ENCODE assay signal across 12 mouse cellular contexts in genomic region chr6:142558076-142558475, GRCm38 (mm10). TPM values are rescaled to one million over a fixed set of nuclear protein-coding genes. Genes with fewer than 3 reads are reported as not detected.
DNase-seq lines count a peak whose midpoint lies in the region; ATAC-seq and TF ChIP-seq lines count a peak whose summit lies in the region.
"Had no signal": no experiment of that assay in that cellular context is flagged by ENCODE, and none has a peak within 500 bp of the region (broad histone marks: within the 10 kb centered on the region; RNA-seq: fewer than 3 reads in every experiment).

No protein-coding gene starts in this region.

- H3K4me1 ChIP-seq in hindbrain, postnatal 0 days (ENCODE audit: insufficient read depth, low read length): no peaks in the 10 kb centered on the region
- H3K4me1 ChIP-seq in hindbrain, embryonic 13.5 days (replicated peaks): no peaks in the 10 kb centered on the region
- peaks cover 2% of the 10 kb centered on the region; the same call in 1 of the 2 replicates for H3K4me1 ChIP-seq in liver, postnatal 0 days (ENCODE audit: insufficient read depth)
- H3K4me1 ChIP-seq: neural tube, embryonic 13.5 days had no signal

- TF ChIP-seq EP300 in liver, postnatal 0 days (IDR thresholded peaks at IDR 0.05; ENCODE audit: low read depth): no peak

- H3K36me3 ChIP-seq in hindbrain, postnatal 0 days (ENCODE audit: insufficient read depth, low read length): no peaks in the 10 kb centered on the region
- no peaks in the 10 kb centered on the region for H3K36me3 ChIP-seq in hindbrain, embryonic 13.5 days
- no peaks in the 10 kb centered on the region for H3K36me3 ChIP-seq in liver, postnatal 0 days (replicated peaks; ENCODE audit: insufficient read depth, low read length)
- H3K36me3 ChIP-seq: neural tube, embryonic 13.5 days had no signal

- peak; percentile 10 for DNase-seq in hindbrain, postnatal 0 days (ENCODE audit: low spot score)
- no peak for DNase-seq in liver, postnatal 0 days
- DNase-seq in liver (no peak), ES-CJ7 (ENCODE audit: low read depth, low spot score) (peak; percentile 21)
- DNase-seq in brain, adult 2 months (ENCODE audit: low read depth, low spot score): peak; percentile 24
- DNase-seq in ovary, adult 18-20 months (ENCODE audit: low spot score): no peak
- DNase-seq in urinary bladder, postnatal 25 days (ENCODE audit: low spot score): no peak
- DNase-seq: cerebellum, postnatal 25 days; heart, postnatal 4 days had no signal

- ATAC-seq in hindbrain, postnatal 0 days: no peak
- ATAC-seq in hindbrain, embryonic 13.5 days (ENCODE audit: low FRiP score): no peak
- ATAC-seq in liver, postnatal 0 days: no peak
- ATAC-seq: midbrain, embryonic 16.5 days had no signal

- TF ChIP-seq CTCF in hindbrain, postnatal 0 days (IDR thresholded peaks at IDR 0.05; ENCODE audit: low read depth): peak; percentile 56
- peak; percentile 56 for TF ChIP-seq CTCF in liver, postnatal 0 days (IDR thresholded peaks at IDR 0.05; ENCODE audit: low read depth)

- 83% methylated on average over 10 of the region's 10 CpGs for WGBS in hindbrain, postnatal 0 days
- 83% methylated on average over 10 of the region's 10 CpGs for WGBS in hindbrain, embryonic 13.5 days
- 74% methylated on average over 10 of the region's 10 CpGs for WGBS in liver, postnatal 0 days (ENCODE audit: insufficient replicate concordance)

- H3K27ac ChIP-seq in hindbrain, postnatal 0 days: no peak overlapping the region
- no peak overlapping the region for H3K27ac ChIP-seq in hindbrain, embryonic 13.5 days
- no peak overlapping the region for H3K27ac ChIP-seq in liver, postnatal 0 days (ENCODE audit: low read depth)
- H3K27ac ChIP-seq: neural tube, embryonic 13.5 days had no signal

- H3K4me3 ChIP-seq in hindbrain, postnatal 0 days (ENCODE audit: low read length): no peak overlapping the region
- no peak overlapping the region for H3K4me3 ChIP-seq in hindbrain, embryonic 13.5 days
- H3K4me3 ChIP-seq in liver, postnatal 0 days (ENCODE audit: low read depth, low read length): no peak overlapping the region
- H3K4me3 ChIP-seq: neural tube, embryonic 13.5 days had no signal

- no peak overlapping the region for H3K4me2 ChIP-seq in hindbrain, postnatal 0 days (ENCODE audit: low read depth, low read length)
- H3K4me2 ChIP-seq in hindbrain, embryonic 13.5 days: no peak overlapping the region
- H3K4me2 ChIP-seq in liver, postnatal 0 days (ENCODE audit: low read depth, low read length): no peak overlapping the region
- H3K4me2 ChIP-seq: neural tube, embryonic 13.5 days had no signal

- no peaks in the 10 kb centered on the region for H3K27me3 ChIP-seq in hindbrain, postnatal 0 days (ENCODE audit: insufficient read depth, low read length)
- no peaks in the 10 kb centered on the region for H3K27me3 ChIP-seq in hindbrain, embryonic 13.5 days
- no peaks in the 10 kb centered on the region for H3K27me3 ChIP-seq in liver, postnatal 0 days (ENCODE audit: insufficient read depth, low read length)
- H3K27me3 ChIP-seq: neural tube, embryonic 13.5 days had no signal

- no peak overlapping the region for H3K9ac ChIP-seq in hindbrain, postnatal 0 days (replicated peaks; ENCODE audit: low read length)
- no peak overlapping the region for H3K9ac ChIP-seq in hindbrain, embryonic 13.5 days
- H3K9ac ChIP-seq in liver, postnatal 0 days (replicated peaks): no peak overlapping the region
- H3K9ac ChIP-seq: neural tube, embryonic 13.5 days had no signal

- no peaks in the 10 kb centered on the region for H3K9me3 ChIP-seq in hindbrain, postnatal 0 days (ENCODE audit: low read length)
- no peaks in the 10 kb centered on the region for H3K9me3 ChIP-seq in hindbrain, embryonic 13.5 days
- H3K9me3 ChIP-seq in liver, postnatal 0 days (ENCODE audit: low read length): no peaks in the 10 kb centered on the region
- H3K9me3 ChIP-seq: neural tube, embryonic 13.5 days had no signal

RNA-seq across cellular contexts. Expression of gene Kcnj8, which starts 13.3 kb away (rescaled TPM):
- 10.1 and 13.7 TPM in 2 replicates for total RNA-seq in hindbrain, postnatal 0 days (2014; rRNA removed)
- polyA plus RNA-seq in hindbrain, postnatal 0 days (2015; fragmentation: Nextera tagmentation; extraction: Ambion mirVana): 7.7 and 8.8 TPM in 2 replicates
- polyA plus RNA-seq in hindbrain, embryonic 13.5 days (2015; fragmentation: Nextera tagmentation; extraction: Ambion mirVana): 10.9 and 12.1 TPM in 2 replicates
- 5.6 and 6.2 TPM in 2 replicates for polyA plus RNA-seq in liver, postnatal 0 days (2015; fragmentation: Nextera tagmentation; extraction: Ambion mirVana)

RNA-seq across cellular contexts. Expression of gene Ldhb, which starts 50.3 kb away (rescaled TPM):
- 201 and 230 TPM in 2 replicates for total RNA-seq in hindbrain, postnatal 0 days (2014; rRNA removed)
- polyA plus RNA-seq in hindbrain, postnatal 0 days (2015; fragmentation: Nextera tagmentation; extraction: Ambion mirVana): 663 and 664 TPM in 2 replicates
- 510 and 517 TPM in 2 replicates for polyA plus RNA-seq in hindbrain, embryonic 13.5 days (2015; fragmentation: Nextera tagmentation; extraction: Ambion mirVana)
- polyA plus RNA-seq in liver, postnatal 0 days (2015; fragmentation: Nextera tagmentation; extraction: Ambion mirVana): 12.9 and 16.9 TPM in 2 replicates

Comparison
In these comparisons a context has a peak if more than half of its experiments do, and no peak if none do; other contexts are left out.
1. DNase-seq: peak in hindbrain, postnatal 0 days (single experiment), ES-CJ7 (single experiment) and brain, adult 2 months (single experiment); none in liver, postnatal 0 days (single experiment), liver (single experiment), ovary, adult 18-20 months (single experiment) and urinary bladder, postnatal 25 days (single experiment).
2. RNA of gene Ldhb, which starts 50.3 kb away (polyA plus RNA-seq): 663 to 664 TPM in hindbrain, postnatal 0 days and 510 to 517 TPM in hindbrain, embryonic 13.5 days; 12.9 to 16.9 TPM in liver, postnatal 0 days; every median in the first group is over 10 times any median in the second.